Mouse (Mus musculus) macrophage (primary cell): ENCODE measurements around the gene Cpeb1. TPM values are rescaled to one million over a fixed set of nuclear protein-coding genes. Genes with fewer than 3 reads are reported as not detected.
A peak's percentile ranks its signal among the peaks of the same experiment; 100 is the strongest.
"Not testable (repeated sequence)": the region's sequence is repeated elsewhere in the genome, so short reads cannot be mapped to it uniquely, and the experiment has no call there.

Experiments used
- H3K27ac ChIP-seq: fragments of 350-480 bp; formaldehyde crosslinking; 2 replicates; pipeline ENCODE4 v1.9.0; 2021
- H3K36me3 ChIP-seq: fragments of 350-480 bp; formaldehyde crosslinking; 2 replicates; pipeline ENCODE4 v1.9.0; 2021; ENCODE audit errors: inconsistent target
- H3K4me3 ChIP-seq: fragments of 350-480 bp; formaldehyde crosslinking; 2 replicates; pipeline ENCODE4 v1.9.0; 2021; ENCODE audit errors: inconsistent target
- H3K79me2 ChIP-seq: fragments of 350-480 bp; formaldehyde crosslinking; 2 replicates; pipeline ENCODE4 v1.9.0; 2021; ENCODE audit errors: inconsistent target
- WGBS: methylation state at CpG from one replicate; pipeline ENCODE4 v1.1.7; 2026; ENCODE audit warnings: inconsistent platforms; ENCODE audit not compliant: missing documents; 5-methylcytosine and 5-hydroxymethylcytosine counted together
- polyA plus RNA-seq: library from polyadenylated mRNA; stranded (reverse); fragments of 250-400 nt; gene quantifications from 3 replicates; pipeline ENCODE4 v1.2.4, GENCODE M21; 2018; ENCODE audit warnings: inconsistent platforms
- total RNA-seq, 78 experiments: library from RNA; depleted of rRNA; stranded (reverse); fragments of 250-400 nt; gene quantifications; 1 replicate in 9 of 78; 2 replicates in 24 of 78; 3 replicates in 43 of 78; 4 replicates in 2 of 78; pipeline ENCODE4 v1.2.4; 2018; ENCODE audit warnings: inconsistent platforms in 56 of 78

Gene Cpeb1
- total RNA-seq (2018; cell fraction: chromatin; rRNA removed): 100 to 1,000 TPM in 2 of 26 experiments, 10 to 100 TPM in 23, 1 to 10 TPM in 1; 6.4 to 114 (median 37.0) TPM
- 10 to 100 TPM in 13 of 26 experiments, 1 to 10 TPM in 13; 2.9 to 22.9 (median 11.3) TPM for total RNA-seq (2018; cell fraction: cytosol; rRNA removed)
- total RNA-seq (2018; cell fraction: nucleus; rRNA removed): 10 to 100 TPM in 24 of 26 experiments, 1 to 10 TPM in 2; 6.8 to 99.9 (median 30.5) TPM
- 8.8 to 18.0 TPM (median 11.7 TPM) in 3 replicates for polyA plus RNA-seq

GRCm38 (mm10) chr7:81455155-81455651, at the start of gene Cpeb1:
TSS of gene Cpeb1 (minus strand) at chr7:81455465.
- Histone ChIP-seq H3K27ac (no peak within 1 kb of the TSS), H3K4me3 (no peak within 1 kb of the TSS), H3K36me3 (no peaks in the 10 kb centered on the region), H3K79me2 (no peaks in the 10 kb centered on the region)
- 7% methylated on average over 28 of the region's 28 CpGs for WGBS

GRCm38 (mm10) chr7:81501050-81501449, 45.8 kb upstream of the Cpeb1 start:
- WGBS: 63% methylated on average over 2 of the region's 2 CpGs
- H3K4me3 ChIP-seq: no peak overlapping the region

GRCm38 (mm10) chr7:81498181-81498580, 42.9 kb upstream of the Cpeb1 start, which contains the start of gene BC048679:
TSS of gene BC048679 (minus strand) at chr7:81498281.
- no peaks in the 10 kb centered on the region for H3K36me3 ChIP-seq
- 74% methylated on average over 7 of the region's 7 CpGs for WGBS
- H3K4me3 ChIP-seq: no peak within 1 kb of the TSS
- no peak within 1 kb of the TSS for H3K27ac ChIP-seq
- H3K79me2 ChIP-seq: no peaks in the 10 kb centered on the region

More at GRCm38 (mm10) chr7:81501050-81501449, 45.8 kb upstream of the Cpeb1 start:
- H3K27ac ChIP-seq: no peak overlapping the region
- no peaks in the 10 kb centered on the region for H3K36me3 ChIP-seq
- no peaks in the 10 kb centered on the region for H3K79me2 ChIP-seq

GRCm38 (mm10) chr7:81497171-81497570, 41.9 kb upstream of the Cpeb1 start:
- H3K36me3 ChIP-seq: no peaks in the 10 kb centered on the region
- no peak overlapping the region for H3K4me3 ChIP-seq
- H3K27ac ChIP-seq: no peak overlapping the region
- H3K79me2 ChIP-seq: no peaks in the 10 kb centered on the region
- WGBS: 34% methylated on average over 6 of the region's 6 CpGs

GRCm38 (mm10) chr7:81493331-81494021, 38.2 kb upstream of the Cpeb1 start, which contains the start of gene Ap3b2:
TSS of gene Ap3b2 (minus strand) at chr7:81493925.
- Histone ChIP-seq H3K79me2 (no peaks in the 10 kb centered on the region), H3K36me3 (no peaks in the 10 kb centered on the region), H3K27ac (no peak within 1 kb of the TSS), H3K4me3 (peak within 1 kb of the TSS; percentile 13; the same call in 1 of the 2 replicates)
- WGBS: 2% methylated on average over 57 of the region's 57 CpGs

- H3K79me2 ChIP-seq: no peaks in the 10 kb centered on the region
- H3K36me3 ChIP-seq: no peaks in the 10 kb centered on the region
- H3K27ac ChIP-seq: no peak overlapping the region
- no peak overlapping the region for H3K4me3 ChIP-seq
- 71% methylated on average over 8 of the region's 9 CpGs for WGBS
Measured at GRCm38 (mm10) chr7:81492628-81493027, 37.4 kb upstream of the Cpeb1 start.

- no peaks in the 10 kb centered on the region for H3K36me3 ChIP-seq
- no peak overlapping the region for H3K4me3 ChIP-seq
- no peak overlapping the region for H3K27ac ChIP-seq
- no peaks in the 10 kb centered on the region for H3K79me2 ChIP-seq
- 23% methylated on average over 9 of the region's 9 CpGs for WGBS
Measured at GRCm38 (mm10) chr7:81489649-81490048, 34.4 kb upstream of the Cpeb1 start.

GRCm38 (mm10) chr7:81480800-81481199, 25.5 kb upstream of the Cpeb1 start:
- Histone ChIP-seq H3K27ac (no peak overlapping the region), H3K36me3 (no peaks in the 10 kb centered on the region), H3K79me2 (no peaks in the 10 kb centered on the region), H3K4me3 (no peak overlapping the region)
- 15% methylated on average over 7 of the region's 8 CpGs for WGBS

- WGBS: 58% methylated on average over 3 of the region's 3 CpGs
- Histone ChIP-seq H3K27ac (no peak overlapping the region), H3K4me3 (no peak overlapping the region)
Measured at GRCm38 (mm10) chr7:81479531-81480090, 24.3 kb upstream of the Cpeb1 start.

GRCm38 (mm10) chr7:81478261-81478660, 23.0 kb upstream of the Cpeb1 start:
- H3K36me3 ChIP-seq, H3K4me3 ChIP-seq, H3K27ac ChIP-seq, H3K79me2 ChIP-seq: not testable (repeated sequence)

More at GRCm38 (mm10) chr7:81479531-81480090, 24.3 kb upstream of the Cpeb1 start:
- no peaks in the 10 kb centered on the region for H3K36me3 ChIP-seq
- no peaks in the 10 kb centered on the region for H3K79me2 ChIP-seq

- no peaks in the 10 kb centered on the region for H3K36me3 ChIP-seq
- no peak overlapping the region for H3K4me3 ChIP-seq
- H3K79me2 ChIP-seq: no peaks in the 10 kb centered on the region
- H3K27ac ChIP-seq: no peak overlapping the region
- 9% methylated on average over 24 of the region's 24 CpGs for WGBS
Measured at GRCm38 (mm10) chr7:81476833-81477232, 21.6 kb upstream of the Cpeb1 start.

- Histone ChIP-seq H3K27ac (no peak overlapping the region), H3K79me2 (no peaks in the 10 kb centered on the region), H3K36me3 (no peaks in the 10 kb centered on the region), H3K4me3 (no peak overlapping the region)
- WGBS: 51% methylated on average over 3 of the region's 3 CpGs
Measured at GRCm38 (mm10) chr7:81475221-81475620, 20.0 kb upstream of the Cpeb1 start.

- no peaks in the 10 kb centered on the region for H3K36me3 ChIP-seq
- WGBS: 61% methylated on average over 9 of the region's 9 CpGs
Measured at GRCm38 (mm10) chr7:81464906-81465450, 9.7 kb upstream of the Cpeb1 start.

GRCm38 (mm10) chr7:81464116-81464515, 8.9 kb upstream of the Cpeb1 start:
- Histone ChIP-seq H3K27ac (no peak overlapping the region), H3K79me2 (no peaks in the 10 kb centered on the region), H3K36me3 (no peaks in the 10 kb centered on the region), H3K4me3 (no peak overlapping the region)
- WGBS: 8% methylated on average over 4 of the region's 4 CpGs

More at GRCm38 (mm10) chr7:81464906-81465450, 9.7 kb upstream of the Cpeb1 start:
- H3K4me3 ChIP-seq: no peak overlapping the region
- no peak overlapping the region for H3K27ac ChIP-seq
- no peaks in the 10 kb centered on the region for H3K79me2 ChIP-seq

- H3K27ac ChIP-seq: no peak overlapping the region
- no peak overlapping the region for H3K4me3 ChIP-seq
- no peaks in the 10 kb centered on the region for H3K79me2 ChIP-seq
- no peaks in the 10 kb centered on the region for H3K36me3 ChIP-seq
- 87% methylated on average over 3 of the region's 3 CpGs for WGBS
Measured at GRCm38 (mm10) chr7:81462815-81463214, 7.5 kb upstream of the Cpeb1 start.
